Comparison of ENCODE assay signal across 13 mouse cellular contexts in the genomic region with DNA sequence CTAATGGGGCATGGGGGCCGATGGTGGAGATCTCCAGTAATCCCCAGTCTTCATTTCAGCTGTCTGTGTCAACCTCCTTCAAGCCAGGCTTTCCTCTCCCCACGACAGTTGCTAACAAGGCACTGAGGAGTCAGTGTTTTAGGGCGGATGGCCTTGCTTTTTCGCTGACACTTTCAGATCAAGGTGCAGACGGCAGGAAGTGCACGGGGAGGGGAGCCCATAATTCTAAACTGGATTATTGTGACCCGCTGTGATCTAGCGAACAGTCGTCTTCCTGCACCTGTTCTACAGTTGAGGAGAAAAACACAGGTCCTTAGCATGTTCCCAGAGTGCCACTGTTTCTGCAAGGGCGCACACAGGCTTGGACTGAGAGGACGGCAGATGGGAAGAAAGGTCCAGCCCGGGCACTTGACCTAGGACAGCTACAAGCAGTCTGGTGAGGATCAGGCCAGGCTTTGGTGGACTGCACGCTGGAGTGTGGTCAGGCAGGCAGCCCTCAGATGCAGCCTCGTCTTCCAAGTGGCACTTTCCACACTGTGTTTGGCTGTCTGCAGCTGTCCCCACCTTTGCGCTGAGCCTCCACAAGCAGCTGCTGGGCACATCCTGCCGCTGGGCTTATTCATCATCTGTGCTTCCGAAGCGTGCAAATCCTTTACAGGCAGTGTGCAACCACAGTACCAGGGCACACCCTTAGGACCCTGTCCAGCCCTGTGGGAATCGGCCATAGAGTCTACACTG.
DNase-seq lines count a peak whose midpoint lies in the region; ATAC-seq and TF ChIP-seq lines count a peak whose summit lies in the region.
"Had no signal": no experiment of that assay in that cellular context is flagged by ENCODE, and none has a peak within 500 bp of the region (broad histone marks: within the 10 kb centered on the region; RNA-seq: fewer than 3 reads in every experiment).

No protein-coding gene starts in this region.

- H3K9me3 ChIP-seq in forebrain, embryonic 10.5 days = no peaks in the 10 kb centered on the region
- H3K9me3 ChIP-seq in forebrain, postnatal 0 days (ENCODE audit: low read length) = no peaks in the 10 kb centered on the region
- no peaks in the 10 kb centered on the region for H3K9me3 ChIP-seq in midbrain, embryonic 13.5 days
- no peaks in the 10 kb centered on the region for H3K9me3 ChIP-seq in midbrain, embryonic 15.5 days
- H3K9me3 ChIP-seq in hindbrain, postnatal 0 days (ENCODE audit: low read length) = no peaks in the 10 kb centered on the region
- H3K9me3 ChIP-seq: heart, embryonic 10.5 days; intestine, embryonic 15.5 days had no signal

- no peak overlapping the region for H3K9ac ChIP-seq in forebrain, postnatal 0 days
- peak overlapping the region; percentile 46 for H3K9ac ChIP-seq in midbrain, embryonic 13.5 days (replicated peaks)
- no peak overlapping the region for H3K9ac ChIP-seq in midbrain, embryonic 15.5 days
- no peak overlapping the region for H3K9ac ChIP-seq in hindbrain, postnatal 0 days (replicated peaks; ENCODE audit: low read length)
- H3K9ac ChIP-seq: intestine, embryonic 15.5 days had no signal

- H3K4me1 ChIP-seq in forebrain, embryonic 10.5 days = peaks cover 47% of the 10 kb centered on the region
- no peaks in the 10 kb centered on the region for H3K4me1 ChIP-seq in forebrain, postnatal 0 days (ENCODE audit: insufficient read depth)
- peaks cover 55% of the 10 kb centered on the region for H3K4me1 ChIP-seq in midbrain, embryonic 13.5 days (replicated peaks)
- H3K4me1 ChIP-seq in midbrain, embryonic 15.5 days = peaks cover 19% of the 10 kb centered on the region
- H3K4me1 ChIP-seq in hindbrain, postnatal 0 days (ENCODE audit: insufficient read depth, low read length) = peaks cover 4% of the 10 kb centered on the region; the same call in 1 of the 2 replicates

- WGBS in forebrain, embryonic 10.5 days = 80% methylated on average over 19 of the region's 19 CpGs
- 77% methylated on average over 19 of the region's 19 CpGs for WGBS in forebrain, postnatal 0 days
- WGBS in midbrain, embryonic 13.5 days = 57% methylated on average over 19 of the region's 19 CpGs
- WGBS in midbrain, embryonic 15.5 days = 57% methylated on average over 19 of the region's 19 CpGs
- WGBS in hindbrain, postnatal 0 days = 62% methylated on average over 19 of the region's 19 CpGs

- H3K36me3 ChIP-seq in forebrain, embryonic 10.5 days (replicated peaks) = peaks cover 1% of the 10 kb centered on the region; the same call in 1 of the 2 replicates
- H3K36me3 ChIP-seq in forebrain, postnatal 0 days (ENCODE audit: insufficient read depth) = no peaks in the 10 kb centered on the region
- no peaks in the 10 kb centered on the region for H3K36me3 ChIP-seq in midbrain, embryonic 13.5 days
- H3K36me3 ChIP-seq in midbrain, embryonic 15.5 days (replicated peaks) = no peaks in the 10 kb centered on the region
- H3K36me3 ChIP-seq in hindbrain, postnatal 0 days (ENCODE audit: insufficient read depth, low read length) = no peaks in the 10 kb centered on the region
- H3K36me3 ChIP-seq: intestine, embryonic 15.5 days had no signal

- no peak for ATAC-seq in forebrain, postnatal 0 days
- ATAC-seq in midbrain, embryonic 13.5 days = no peak
- ATAC-seq in midbrain, embryonic 15.5 days (replicated peaks) = no peak
- ATAC-seq in hindbrain, postnatal 0 days = no peak
- ATAC-seq: forebrain, embryonic 16.5 days; intestine, embryonic 15.5 days had no signal

- DNase-seq in forebrain, embryonic 10.5 days (ENCODE audit: extremely low spot score, low spot score) = no peak
- no peak for DNase-seq in forebrain, postnatal 0 days
- DNase-seq in hindbrain, postnatal 0 days (ENCODE audit: low spot score) = peak; percentile 14
- DNase-seq in thymus, postnatal 36 days = peak; percentile 76 to 85
- DNase-seq in adrenal gland, adult 8-10 months = no peak
- DNase-seq in ovary, postnatal 14 days (ENCODE audit: low spot score) = no peak
- DNase-seq: adrenal gland, postnatal 25 days; cerebellum, adult 18-20 months had no signal

- H3K27me3 ChIP-seq in forebrain, embryonic 10.5 days (ENCODE audit: poor library complexity, severe bottlenecking) = peaks cover 52% of the 10 kb centered on the region
- H3K27me3 ChIP-seq in forebrain, postnatal 0 days (ENCODE audit: insufficient read depth, low read length) = no peaks in the 10 kb centered on the region
- peaks cover 47% of the 10 kb centered on the region for H3K27me3 ChIP-seq in midbrain, embryonic 13.5 days
- H3K27me3 ChIP-seq in midbrain, embryonic 15.5 days (replicated peaks) = peaks cover 12% of the 10 kb centered on the region; the same call in 1 of the 2 replicates
- no peaks in the 10 kb centered on the region for H3K27me3 ChIP-seq in hindbrain, postnatal 0 days (ENCODE audit: insufficient read depth, low read length)
- H3K27me3 ChIP-seq: intestine, embryonic 15.5 days had no signal

- no peak for TF ChIP-seq CTCF in forebrain, postnatal 0 days (IDR thresholded peaks at IDR 0.05; ENCODE audit: low read depth)
- no peak for TF ChIP-seq CTCF in hindbrain, postnatal 0 days (IDR thresholded peaks at IDR 0.05; ENCODE audit: low read depth)

- H3K4me3 ChIP-seq in forebrain, embryonic 10.5 days = no peak overlapping the region
- no peak overlapping the region for H3K4me3 ChIP-seq in forebrain, postnatal 0 days (ENCODE audit: low read depth, low read length)
- H3K4me3 ChIP-seq in midbrain, embryonic 13.5 days (replicated peaks) = no peak overlapping the region
- H3K4me3 ChIP-seq in midbrain, embryonic 15.5 days = no peak overlapping the region
- H3K4me3 ChIP-seq in hindbrain, postnatal 0 days (ENCODE audit: low read length) = no peak overlapping the region
- H3K4me3 ChIP-seq: heart, embryonic 10.5 days; intestine, embryonic 15.5 days had no signal

- H3K27ac ChIP-seq in forebrain, embryonic 10.5 days = peak overlapping the region; percentile 17; the same call in 1 of the 2 replicates
- H3K27ac ChIP-seq in forebrain, postnatal 0 days (ENCODE audit: low read depth, low read length) = no peak overlapping the region
- no peak overlapping the region for H3K27ac ChIP-seq in midbrain, embryonic 13.5 days
- H3K27ac ChIP-seq in midbrain, embryonic 15.5 days = no peak overlapping the region
- H3K27ac ChIP-seq in hindbrain, postnatal 0 days = no peak overlapping the region
- H3K27ac ChIP-seq: heart, embryonic 10.5 days; intestine, embryonic 15.5 days had no signal

- H3K4me2 ChIP-seq in forebrain, postnatal 0 days (ENCODE audit: low read depth) = no peak overlapping the region
- no peak overlapping the region for H3K4me2 ChIP-seq in midbrain, embryonic 13.5 days (replicated peaks)
- no peak overlapping the region for H3K4me2 ChIP-seq in midbrain, embryonic 15.5 days
- H3K4me2 ChIP-seq in hindbrain, postnatal 0 days (ENCODE audit: low read depth, low read length) = no peak overlapping the region
- H3K4me2 ChIP-seq: intestine, embryonic 15.5 days had no signal

Comparison
In these comparisons a context has a peak if more than half of its experiments do, and no peak if none do; other contexts are left out.
1. DNase-seq: peak in hindbrain, postnatal 0 days (single experiment) and thymus, postnatal 36 days (2 of 2); none in forebrain, embryonic 10.5 days (single experiment), forebrain, postnatal 0 days (single experiment), adrenal gland, adult 8-10 months (single experiment) and ovary, postnatal 14 days (single experiment).